Mouse (Mus musculus) cerebellum, postnatal 14 days (tissue): ENCODE measurements at regions not wholly inside any gene's neighbourhood (a gene's known extent, or its start where the extent isn't known, plus 50 kb on each side); places are given as distances from the start of the nearest gene placed in this dataset.
A peak's percentile ranks its signal among the peaks of the same experiment; 100 is the strongest.

Source experiments
- DNase-seq, 2 experiments: peaks; one replicate each; pipeline ENCODE4 v3.0.0; 2021; ENCODE audit warnings: mixed read lengths in 2 of 2

- DNase-seq = peak; percentile 14 to 15
These were observed 50.0 kb upstream of the Tmem132d start for GRCm38 (mm10) chr5:128482617-128483440.
